Mouse (Mus musculus): Measurements from ENCODE around the gene Bik.

DNA sequence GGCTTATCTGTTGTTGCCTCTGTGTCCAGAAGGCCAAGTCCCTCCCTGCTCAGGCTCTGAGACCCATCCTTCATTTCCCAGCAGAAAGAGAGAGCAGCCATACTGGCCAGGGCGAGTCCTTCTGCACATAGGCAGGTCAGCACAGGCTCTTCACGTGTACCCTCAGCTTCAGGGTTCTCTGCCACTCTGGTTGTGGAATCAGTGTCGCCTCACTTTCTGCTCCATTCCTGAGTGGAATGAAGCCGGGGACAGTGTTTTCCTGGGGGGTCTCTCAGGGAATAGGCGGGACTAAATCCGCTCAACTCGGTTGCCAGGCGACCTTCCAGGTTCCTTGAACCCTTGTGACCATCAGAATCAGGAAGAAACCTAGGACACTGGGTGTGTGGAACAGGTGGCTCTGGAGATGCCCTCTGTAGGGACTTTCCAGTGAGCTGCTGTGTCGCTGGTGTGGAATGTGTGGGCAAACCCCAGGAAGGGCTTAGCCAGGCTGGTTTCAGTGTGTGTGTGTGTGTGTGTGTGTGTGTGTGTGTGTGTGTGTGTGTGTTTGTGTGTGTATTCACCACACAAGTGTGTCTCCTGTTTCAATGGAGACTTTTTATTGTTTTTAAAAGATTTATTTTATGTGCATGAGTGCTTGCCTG lies 15.1 kb downstream of the Bik start:
- TF ChIP-seq CTCF (IDR thresholded peaks at IDR 0.05; ENCODE audit: low read depth) (no peak), EP300 (IDR thresholded peaks at IDR 0.05; ENCODE audit: low read depth) (no peak)

Data from heart, postnatal 0 days (tissue).